Mouse (Mus musculus): ENCODE measurements around the gene Gjc1. TPM values are rescaled to one million over a fixed set of nuclear protein-coding genes. Genes with fewer than 3 reads are reported as not detected.

The Gjc1 gene
- polyA plus RNA-seq (2015; fragmentation: Nextera tagmentation; extraction: Ambion mirVana), result 32.5 and 32.8 TPM in 2 replicates

DNA sequence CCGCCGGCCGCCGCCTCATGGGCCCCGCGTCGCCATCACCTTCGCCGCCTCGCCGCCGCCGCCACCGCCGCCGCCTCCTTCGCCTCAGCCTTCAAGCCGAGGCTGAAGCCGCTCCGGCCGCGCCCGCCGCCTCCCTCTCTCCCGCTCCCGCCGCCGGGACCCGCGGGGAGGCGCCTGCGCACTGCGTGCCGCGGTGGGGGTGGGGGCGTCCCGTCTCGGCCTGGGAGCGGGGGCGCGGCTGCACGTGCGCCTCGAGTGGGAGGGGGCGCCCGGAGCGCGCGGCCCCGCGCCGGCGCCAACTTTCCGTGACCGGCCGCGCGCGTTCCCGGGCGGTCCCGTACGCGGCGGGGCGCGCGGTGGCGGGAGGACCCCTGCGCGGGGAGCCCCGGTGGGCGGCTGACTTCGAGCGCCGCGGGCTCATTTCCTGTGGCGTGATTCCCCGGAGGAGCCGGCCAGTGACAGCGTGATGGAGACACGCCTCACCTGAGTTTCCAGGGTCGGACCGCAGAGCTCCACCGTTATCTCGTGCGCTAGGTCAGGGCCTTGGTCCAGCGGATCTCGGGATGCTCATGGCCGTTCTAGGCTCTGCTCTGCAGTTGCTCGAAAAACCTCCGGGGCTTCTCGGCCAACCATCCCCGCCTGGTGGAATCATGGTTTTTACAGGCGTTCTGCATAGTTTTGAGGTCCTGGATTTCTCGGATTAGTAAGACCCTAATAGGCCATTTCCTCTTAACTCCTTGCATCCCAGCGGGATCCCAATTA is at the start of gene Gjc1:
Gene Gjc1 (minus strand): TSS at position 680 of the 762 bp plus-strand sequence.
- Histone ChIP-seq H3K9ac (peak within 1 kb of the TSS; percentile 81), H3K4me1 (replicated peaks) (peaks cover 28% of the 10 kb centered on the region), H3K27ac (replicated peaks) (peak within 1 kb of the TSS; percentile 92), H3K4me3 (peak within 1 kb of the TSS; percentile 69), H3K4me2 (peak within 1 kb of the TSS; percentile 73), H3K36me3 (no peaks in the 10 kb centered on the region), H3K9me3 (no peaks in the 10 kb centered on the region), H3K27me3 (no peaks in the 10 kb centered on the region; the same call in 1 of the 2 replicates)
- WGBS, result 0% methylated on average over 60 of the region's 97 CpGs
- peak; percentile 87 for ATAC-seq (ENCODE audit: low FRiP score, low read depth)

DNA sequence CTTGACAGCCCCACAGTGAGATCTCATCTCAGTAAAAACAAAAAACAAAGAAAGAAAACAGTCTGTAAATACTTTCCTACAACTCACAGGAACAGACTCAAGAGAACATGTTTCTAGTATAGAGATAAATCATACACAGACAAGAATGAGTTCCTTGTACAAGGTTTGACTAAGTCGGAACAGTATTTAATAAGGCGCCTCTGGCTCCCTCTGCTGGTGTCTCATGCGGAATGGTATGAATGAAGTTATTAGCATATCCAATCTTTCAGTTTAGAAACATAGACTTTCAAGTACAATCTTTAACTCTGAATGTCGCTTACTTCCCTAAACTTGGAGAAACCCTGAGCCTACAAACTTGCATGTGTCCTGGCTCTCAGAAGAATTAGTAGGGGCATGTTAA is 44.8 kb upstream of the Gjc1 start:
- Histone ChIP-seq H3K4me3 (no peak overlapping the region), H3K4me1 (replicated peaks) (no peaks in the 10 kb centered on the region), H3K27ac (replicated peaks) (no peak overlapping the region), H3K36me3 (peaks cover 60% of the 10 kb centered on the region), H3K9ac (no peak overlapping the region), H3K4me2 (no peak overlapping the region), H3K9me3 (no peaks in the 10 kb centered on the region), H3K27me3 (no peaks in the 10 kb centered on the region)
- no peak for ATAC-seq (ENCODE audit: low FRiP score, low read depth)
- 39% methylated on average over 4 of the region's 4 CpGs for WGBS

DNA sequence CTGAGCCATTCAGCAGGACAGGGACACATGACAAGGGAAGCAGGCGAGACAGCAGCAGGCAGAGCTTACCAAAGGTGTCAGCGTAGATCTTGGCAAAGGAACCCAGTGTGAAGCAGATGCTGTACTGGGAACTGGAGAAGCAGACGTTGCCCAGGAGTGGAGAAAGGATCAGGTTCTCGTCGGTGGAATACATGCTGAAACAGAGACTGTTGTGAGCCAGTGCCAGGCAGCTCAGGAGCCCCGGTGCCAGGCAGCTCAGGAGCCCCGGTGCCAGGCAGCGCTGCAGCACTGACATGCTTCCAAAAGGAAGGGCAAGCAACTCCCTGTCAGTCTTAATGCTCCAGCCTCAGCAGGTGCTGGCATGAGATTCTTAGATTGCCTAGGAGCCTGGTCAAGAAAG is 40.4 kb upstream of the Gjc1 start:
- H3K27me3 ChIP-seq, result no peaks in the 10 kb centered on the region
- ATAC-seq (ENCODE audit: low FRiP score, low read depth), result 0 out of 2 replicates have a peak, but pooled peaks have one; percentile 23
- H3K36me3 ChIP-seq, result peaks cover 64% of the 10 kb centered on the region
- no peak overlapping the region for H3K4me2 ChIP-seq
- H3K27ac ChIP-seq (replicated peaks), result no peak overlapping the region
- WGBS, result 71% methylated on average over 8 of the region's 8 CpGs
- no peaks in the 10 kb centered on the region for H3K9me3 ChIP-seq
- no peak overlapping the region for H3K4me3 ChIP-seq
- H3K9ac ChIP-seq, result no peak overlapping the region
- H3K4me1 ChIP-seq (replicated peaks), result no peaks in the 10 kb centered on the region

DNA sequence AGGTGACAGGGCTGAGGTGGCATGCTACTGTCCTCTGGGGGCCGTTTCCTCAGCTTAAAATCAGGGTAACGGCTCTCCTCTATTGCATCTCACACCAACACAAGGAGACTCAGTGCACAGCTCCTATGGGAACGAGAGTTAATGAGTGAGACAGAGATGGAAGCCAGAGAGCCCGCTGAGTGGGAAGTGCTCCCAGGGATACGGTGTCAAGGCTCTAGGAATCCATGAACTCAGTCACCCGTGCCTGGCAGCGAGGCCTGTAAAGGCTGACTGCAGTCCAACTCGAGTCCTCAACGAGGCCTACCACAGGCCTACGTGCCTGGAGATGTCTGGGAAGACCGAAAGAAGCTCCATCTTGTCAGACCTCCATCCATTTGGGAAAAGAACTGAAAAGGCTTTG is 39.5 kb upstream of the Gjc1 start:
- H3K27ac ChIP-seq (replicated peaks), result no peak overlapping the region; the same call in 1 of the 2 replicates
- no peaks in the 10 kb centered on the region for H3K27me3 ChIP-seq
- WGBS, result 70% methylated on average over 11 of the region's 11 CpGs
- no peak overlapping the region for H3K9ac ChIP-seq
- H3K4me1 ChIP-seq (replicated peaks), result no peaks in the 10 kb centered on the region
- no peak; the same call in 1 of the 2 replicates for ATAC-seq (ENCODE audit: low FRiP score, low read depth)
- peaks cover 70% of the 10 kb centered on the region for H3K36me3 ChIP-seq
- no peak overlapping the region for H3K4me2 ChIP-seq
- H3K4me3 ChIP-seq, result no peak overlapping the region
- H3K9me3 ChIP-seq, result no peaks in the 10 kb centered on the region

DNA sequence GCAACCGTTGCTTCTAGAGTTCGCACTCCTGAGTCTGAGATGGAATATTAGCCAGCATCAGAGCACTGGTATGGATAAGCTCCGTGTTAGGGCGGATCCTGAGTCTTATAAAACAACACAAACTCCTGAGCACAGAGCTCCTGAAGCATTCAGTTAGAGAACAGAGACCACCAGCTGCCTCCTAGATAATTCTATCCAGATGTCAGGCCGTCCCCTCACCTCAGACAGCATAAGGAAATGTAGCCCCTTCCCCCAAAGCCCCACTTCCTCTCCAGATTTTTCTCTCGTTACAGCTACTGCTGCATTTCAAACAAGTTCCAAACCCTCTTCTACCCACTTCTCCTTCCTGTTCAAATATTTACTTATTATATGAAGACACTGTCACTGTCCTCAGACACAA is 36.4 kb upstream of the Gjc1 start:
- Histone ChIP-seq H3K36me3 (peaks cover 71% of the 10 kb centered on the region), H3K27me3 (no peaks in the 10 kb centered on the region), H3K27ac (replicated peaks) (no peak overlapping the region), H3K9ac (no peak overlapping the region), H3K4me3 (no peak overlapping the region), H3K9me3 (no peaks in the 10 kb centered on the region), H3K4me1 (replicated peaks) (no peaks in the 10 kb centered on the region), H3K4me2 (no peak overlapping the region)
- no peak for ATAC-seq (ENCODE audit: low FRiP score, low read depth)
- WGBS, result 87% methylated on average over 6 of the region's 6 CpGs

DNA sequence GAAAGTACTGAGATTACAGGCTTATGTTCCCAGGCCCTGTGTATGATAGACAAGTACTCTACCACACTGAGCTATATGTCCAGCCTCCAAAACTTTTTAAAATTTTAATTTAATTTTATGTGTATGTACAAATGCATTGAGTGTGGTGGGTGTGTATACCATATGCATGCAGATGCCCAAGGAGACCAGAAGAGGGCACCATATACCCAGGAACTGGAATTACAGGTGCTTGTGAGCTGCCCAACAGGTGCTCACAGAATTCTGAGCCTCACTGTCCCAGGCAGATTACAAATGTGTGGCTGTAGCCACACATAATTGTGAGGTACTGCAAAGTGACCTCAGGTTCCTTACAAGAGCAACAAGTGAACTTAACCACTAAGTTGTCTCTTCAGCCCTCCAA is 34.3 kb upstream of the Gjc1 start:
- Histone ChIP-seq H3K9me3 (no peaks in the 10 kb centered on the region), H3K36me3 (peaks cover 69% of the 10 kb centered on the region), H3K27ac (replicated peaks) (no peak overlapping the region), H3K9ac (no peak overlapping the region), H3K4me2 (no peak overlapping the region), H3K4me3 (no peak overlapping the region), H3K27me3 (no peaks in the 10 kb centered on the region), H3K4me1 (replicated peaks) (no peaks in the 10 kb centered on the region)
- no peak for ATAC-seq (ENCODE audit: low FRiP score, low read depth)

DNA sequence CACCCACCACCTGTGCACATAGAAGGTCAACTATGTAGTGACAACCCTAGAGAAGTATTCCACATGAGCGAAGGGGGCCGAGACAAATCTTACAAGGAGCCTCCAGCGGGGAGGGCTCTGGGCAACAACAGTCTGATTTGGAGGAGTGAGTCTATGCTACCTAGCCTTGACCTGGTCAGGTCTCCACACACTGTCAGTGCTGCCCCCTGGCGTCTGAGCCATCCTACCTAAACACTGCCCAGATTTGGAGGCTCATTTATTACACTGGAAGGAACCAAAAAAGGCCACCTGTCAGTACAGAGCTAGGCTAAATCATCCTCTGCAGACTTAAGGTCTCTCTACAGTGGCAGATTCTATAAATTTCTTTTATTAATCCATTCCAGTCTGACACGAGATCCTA is 32.4 kb upstream of the Gjc1 start:
- Histone ChIP-seq H3K4me1 (replicated peaks) (no peaks in the 10 kb centered on the region), H3K36me3 (peaks cover 71% of the 10 kb centered on the region), H3K9ac (no peak overlapping the region), H3K27me3 (no peaks in the 10 kb centered on the region), H3K9me3 (no peaks in the 10 kb centered on the region), H3K4me3 (no peak overlapping the region), H3K27ac (replicated peaks) (no peak overlapping the region), H3K4me2 (no peak overlapping the region)
- WGBS, result 74% methylated on average over 5 of the region's 5 CpGs
- no peak for ATAC-seq (ENCODE audit: low FRiP score, low read depth)

DNA sequence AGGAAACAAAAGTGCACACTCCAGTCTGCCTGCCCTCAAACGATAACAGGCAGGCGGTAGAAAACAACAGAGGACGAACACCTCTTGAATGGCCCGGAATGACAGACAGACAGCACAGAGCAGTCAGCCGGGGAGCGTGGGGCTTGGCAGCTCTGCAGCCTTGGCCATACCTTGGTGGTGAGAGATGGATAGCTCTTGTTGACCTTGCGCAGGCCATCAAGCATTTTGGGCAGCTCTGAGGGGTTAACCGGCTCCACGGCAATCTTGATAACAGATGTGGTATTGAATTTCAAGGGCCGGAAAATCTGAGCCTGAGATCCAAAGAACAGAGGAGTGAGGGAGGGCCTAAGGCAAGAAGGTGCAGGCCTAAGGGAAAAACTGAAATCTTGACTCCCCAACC is 26.4 kb upstream of the Gjc1 start:
- 91% methylated on average over 10 of the region's 10 CpGs for WGBS
- Histone ChIP-seq H3K4me2 (no peak overlapping the region), H3K36me3 (peaks cover 89% of the 10 kb centered on the region), H3K4me1 (replicated peaks) (no peaks in the 10 kb centered on the region), H3K27me3 (no peaks in the 10 kb centered on the region), H3K9me3 (no peaks in the 10 kb centered on the region), H3K9ac (no peak overlapping the region), H3K27ac (replicated peaks) (no peak overlapping the region), H3K4me3 (no peak overlapping the region)
- no peak for ATAC-seq (ENCODE audit: low FRiP score, low read depth)

DNA sequence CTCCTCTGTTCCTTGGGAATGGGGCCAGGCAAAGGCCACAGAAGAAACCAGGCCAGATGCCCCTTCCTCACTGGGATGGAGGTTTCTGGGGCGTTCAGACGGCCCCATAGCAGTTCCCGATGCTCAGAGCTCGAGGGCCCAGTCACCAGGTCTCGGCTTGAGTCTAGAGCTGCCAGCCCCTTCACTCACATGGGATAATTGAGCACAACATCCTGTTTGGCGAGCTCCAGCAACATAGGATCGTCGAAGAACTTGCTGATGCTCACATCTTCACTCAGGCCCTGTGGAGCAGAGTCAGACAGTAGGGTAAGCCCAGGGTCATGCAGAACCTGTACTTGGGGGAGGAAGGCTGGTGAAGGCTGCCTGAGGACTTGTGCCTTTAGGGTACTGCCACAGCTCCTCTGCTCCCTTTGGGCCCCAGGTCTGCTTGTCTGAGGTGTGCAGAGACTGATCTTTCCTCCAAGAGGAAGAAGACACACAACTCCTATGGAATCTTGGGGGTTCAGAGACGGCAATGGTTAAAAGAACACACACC is 19.2 kb upstream of the Gjc1 start:
- no peak for ATAC-seq (ENCODE audit: low FRiP score, low read depth)
- Histone ChIP-seq H3K4me3 (no peak overlapping the region), H3K9ac (no peak overlapping the region), H3K27me3 (no peaks in the 10 kb centered on the region), H3K9me3 (no peaks in the 10 kb centered on the region), H3K4me2 (no peak overlapping the region), H3K36me3 (peaks cover 58% of the 10 kb centered on the region), H3K27ac (replicated peaks) (no peak overlapping the region), H3K4me1 (replicated peaks) (no peaks in the 10 kb centered on the region)
- WGBS, result 89% methylated on average over 9 of the region's 9 CpGs

DNA sequence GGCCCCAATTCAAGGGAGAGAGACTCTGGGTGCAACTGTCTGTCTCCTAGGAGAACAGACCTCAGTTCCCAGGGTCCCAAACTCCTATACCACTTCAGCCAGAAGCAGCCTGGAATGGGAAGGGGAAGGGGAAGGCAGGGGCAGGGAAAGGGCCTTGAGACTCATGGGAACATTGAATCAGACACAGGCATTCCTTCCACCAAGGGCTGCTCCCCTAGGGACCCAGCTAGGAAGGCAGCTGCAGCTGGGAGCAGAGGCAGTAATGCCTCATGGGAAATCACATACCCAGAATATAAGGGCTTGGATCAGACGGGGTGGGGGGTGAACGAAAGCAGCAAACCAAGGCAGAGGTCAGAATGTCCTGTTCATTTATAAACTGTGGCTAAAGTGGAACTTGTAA is 18.6 kb upstream of the Gjc1 start:
- 96% methylated on average over 2 of the region's 2 CpGs for WGBS
- Histone ChIP-seq H3K27me3 (no peaks in the 10 kb centered on the region), H3K4me2 (no peak overlapping the region), H3K9ac (no peak overlapping the region), H3K9me3 (no peaks in the 10 kb centered on the region), H3K4me3 (no peak overlapping the region), H3K4me1 (replicated peaks) (no peaks in the 10 kb centered on the region), H3K36me3 (peaks cover 54% of the 10 kb centered on the region), H3K27ac (replicated peaks) (no peak overlapping the region)
- no peak for ATAC-seq (ENCODE audit: low FRiP score, low read depth)

DNA sequence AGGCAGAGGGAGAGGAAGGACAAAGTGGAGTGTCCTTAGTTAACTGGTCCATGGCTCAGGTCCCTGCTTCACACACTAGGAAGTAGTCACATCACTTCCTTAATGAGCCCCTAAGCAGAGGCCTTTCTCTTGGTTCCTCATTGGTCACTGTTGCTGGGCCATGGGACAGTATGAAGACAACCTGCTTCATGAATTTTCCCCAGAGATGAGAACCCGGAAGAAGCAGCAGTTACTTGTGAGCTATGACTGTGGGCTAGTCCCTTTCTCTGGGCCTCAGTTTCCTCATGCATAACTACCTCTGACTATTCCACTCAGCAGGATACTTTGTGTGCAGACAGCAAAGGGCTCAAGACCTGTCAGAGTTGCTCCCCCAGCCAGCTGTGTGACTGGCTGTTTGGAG is 17.9 kb upstream of the Gjc1 start:
- no peak overlapping the region; the same call in 1 of the 2 replicates for H3K27ac ChIP-seq (replicated peaks)
- no peaks in the 10 kb centered on the region for H3K27me3 ChIP-seq
- no peak for ATAC-seq (ENCODE audit: low FRiP score, low read depth)
- no peak overlapping the region for H3K9ac ChIP-seq
- H3K9me3 ChIP-seq, result no peaks in the 10 kb centered on the region
- H3K4me2 ChIP-seq, result no peak overlapping the region
- no peaks in the 10 kb centered on the region for H3K4me1 ChIP-seq (replicated peaks)
- H3K4me3 ChIP-seq, result no peak overlapping the region
- 93% methylated on average over 1 of the region's 1 CpGs for WGBS
- H3K36me3 ChIP-seq, result peaks cover 48% of the 10 kb centered on the region

DNA sequence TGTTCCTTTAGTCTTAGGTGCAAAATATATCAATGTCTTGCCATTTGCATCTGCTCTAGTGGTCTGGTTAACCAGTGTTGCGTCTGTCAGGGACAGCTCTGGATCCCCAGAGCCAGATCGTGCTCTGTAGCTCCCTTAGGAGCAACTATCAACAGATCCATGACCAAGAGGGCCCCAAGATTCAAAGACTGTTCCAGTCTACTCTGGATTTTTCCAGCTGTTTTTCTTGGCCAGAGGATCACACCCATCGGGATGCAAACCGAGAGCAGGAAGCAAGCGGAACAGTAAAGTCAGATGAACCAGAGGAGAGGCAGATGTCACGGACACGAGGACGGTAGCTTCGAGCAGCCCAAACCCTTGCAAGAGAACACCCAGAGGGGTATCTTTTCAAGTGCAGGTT is 16.6 kb upstream of the Gjc1 start:
- Histone ChIP-seq H3K27me3 (no peaks in the 10 kb centered on the region), H3K4me3 (no peak overlapping the region), H3K36me3 (peaks cover 37% of the 10 kb centered on the region), H3K9me3 (no peaks in the 10 kb centered on the region), H3K9ac (no peak overlapping the region), H3K27ac (replicated peaks) (no peak overlapping the region), H3K4me2 (no peak overlapping the region), H3K4me1 (replicated peaks) (no peaks in the 10 kb centered on the region)
- 83% methylated on average over 9 of the region's 9 CpGs for WGBS
- no peak for ATAC-seq (ENCODE audit: low FRiP score, low read depth)

DNA sequence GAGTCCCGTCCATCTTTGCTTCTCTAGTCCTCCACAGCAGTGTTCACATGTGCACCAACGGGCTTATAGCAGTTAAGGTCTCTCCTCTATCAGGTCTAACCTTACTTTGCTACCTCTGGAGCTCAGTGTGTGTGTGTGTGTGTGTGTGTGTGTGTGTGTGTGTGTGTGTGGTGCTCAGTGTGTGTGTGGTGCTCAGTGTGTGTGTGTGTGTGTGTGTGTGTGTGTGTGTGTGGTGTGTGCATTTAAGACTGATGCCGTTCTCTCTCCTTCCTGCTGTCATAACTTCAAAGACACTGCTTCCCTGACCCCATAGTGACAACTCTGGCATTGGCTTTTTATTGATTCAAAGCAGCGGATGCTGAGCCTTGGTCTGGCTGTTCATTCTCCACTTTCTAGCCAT is 16.0 kb upstream of the Gjc1 start, which contains the start of gene Higd1b:
Gene Higd1b (plus strand): TSS at position 301 of the 400 bp plus-strand sequence.
- Histone ChIP-seq H3K9ac (no peak within 1 kb of the TSS), H3K27ac (replicated peaks) (no peak within 1 kb of the TSS), H3K4me2 (no peak within 1 kb of the TSS), H3K27me3 (no peaks in the 10 kb centered on the region), H3K4me3 (no peak within 1 kb of the TSS), H3K36me3 (peaks cover 32% of the 10 kb centered on the region), H3K4me1 (replicated peaks) (no peaks in the 10 kb centered on the region), H3K9me3 (no peaks in the 10 kb centered on the region)
- WGBS, result 82% methylated on average over 4 of the region's 4 CpGs
- no peak for ATAC-seq (ENCODE audit: low FRiP score, low read depth)

All from hindbrain, embryonic 15.5 days (tissue).